Mouse (Mus musculus) left cerebral cortex, adult 9 months (tissue): ENCODE data around the gene Mbnl1.
A peak's percentile ranks its signal among the peaks of the same experiment; 100 is the strongest.

Source experiments
- DNase-seq, 2 experiments: peaks; one replicate each; pipeline ENCODE4 v3.0.0; 2022; ENCODE audit warnings: low spot score in 2 of 2

Gene Mbnl1

GRCm38 (mm10) chr3:60516054-60516674 lies 43.5 kb downstream of the Mbnl1 start:
- peak in 1 of 2 experiments; percentile 54 for DNase-seq

DNA sequence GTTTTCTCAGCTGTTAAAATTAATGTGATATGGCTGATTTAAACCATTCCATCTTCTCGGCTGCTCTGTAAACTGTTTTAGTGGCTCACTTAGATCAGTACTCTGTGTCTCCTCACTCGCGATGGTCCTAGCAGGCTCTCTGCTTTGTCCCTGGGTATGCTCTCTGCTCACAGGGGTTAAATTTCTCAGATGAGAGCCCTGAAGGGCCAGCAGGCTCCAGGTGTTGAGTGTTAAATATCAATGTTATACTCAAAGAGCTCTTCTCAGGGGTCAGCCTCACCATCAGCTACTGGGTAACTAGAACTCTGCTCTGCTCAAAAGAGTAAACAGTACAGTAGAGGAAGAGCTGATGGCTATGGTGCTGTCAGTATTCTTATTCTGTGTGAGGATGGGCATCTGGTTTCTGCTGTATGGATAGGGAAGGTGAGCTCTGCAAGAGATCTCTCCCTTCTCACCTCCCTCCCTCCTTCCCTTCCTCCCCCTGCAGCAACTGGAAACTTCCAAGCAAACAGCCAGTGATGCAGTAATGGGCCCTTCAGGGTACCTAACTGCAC lies 44.7 kb downstream of the Mbnl1 start:
- DNase-seq = no peak

- no peak for DNase-seq
These were observed 46.7 kb downstream of the Mbnl1 start for GRCm38 (mm10) chr3:60519337-60519736.

DNA sequence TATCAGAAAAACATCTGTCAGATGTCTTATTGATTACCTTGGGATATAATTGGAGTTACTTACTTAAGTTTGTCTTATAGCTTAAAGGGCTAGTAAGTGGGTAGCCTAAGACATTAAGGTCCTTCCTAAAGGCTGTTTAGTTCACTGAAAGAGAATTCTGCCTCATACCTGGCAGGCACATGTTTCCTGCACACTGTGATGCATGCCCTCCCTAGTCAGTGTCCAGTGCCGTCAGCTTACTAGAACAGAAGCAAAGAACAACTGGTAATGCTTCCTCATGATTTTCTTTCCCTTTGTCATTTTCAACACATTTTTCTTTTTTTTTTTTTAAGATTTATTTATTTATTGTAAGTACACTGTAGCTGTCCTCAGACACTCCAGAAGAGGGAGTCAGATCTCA lies 51.5 kb downstream of the Mbnl1 start:
- DNase-seq = no peak

GRCm38 (mm10) chr3:60531286-60531685 lies 58.7 kb downstream of the Mbnl1 start:
- DNase-seq = no peak

GRCm38 (mm10) chr3:60531826-60532225 lies 59.2 kb downstream of the Mbnl1 start:
- no peak for DNase-seq

- no peak for DNase-seq
These were observed 62.6 kb downstream of the Mbnl1 start for GRCm38 (mm10) chr3:60535224-60535623.

DNA sequence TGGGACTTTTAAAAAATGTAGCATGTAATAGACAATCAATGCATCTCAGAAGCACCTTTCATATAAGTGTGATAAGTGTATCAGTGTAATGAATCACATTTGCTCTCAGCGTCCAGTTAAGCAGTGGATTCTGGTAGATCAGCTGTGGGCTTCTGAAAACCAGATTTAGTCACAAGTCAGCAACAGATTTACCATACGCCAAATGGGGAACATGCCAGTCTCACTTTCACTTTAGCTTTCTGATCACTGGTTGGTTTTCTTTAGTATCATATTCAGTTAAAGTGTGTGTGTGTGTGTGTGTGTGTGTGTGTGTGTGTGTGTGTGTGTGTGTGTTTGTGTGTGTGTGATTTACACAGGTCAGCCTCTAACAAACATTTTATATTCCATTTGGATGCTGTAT lies 64.4 kb downstream of the Mbnl1 start:
- DNase-seq = no peak

DNA sequence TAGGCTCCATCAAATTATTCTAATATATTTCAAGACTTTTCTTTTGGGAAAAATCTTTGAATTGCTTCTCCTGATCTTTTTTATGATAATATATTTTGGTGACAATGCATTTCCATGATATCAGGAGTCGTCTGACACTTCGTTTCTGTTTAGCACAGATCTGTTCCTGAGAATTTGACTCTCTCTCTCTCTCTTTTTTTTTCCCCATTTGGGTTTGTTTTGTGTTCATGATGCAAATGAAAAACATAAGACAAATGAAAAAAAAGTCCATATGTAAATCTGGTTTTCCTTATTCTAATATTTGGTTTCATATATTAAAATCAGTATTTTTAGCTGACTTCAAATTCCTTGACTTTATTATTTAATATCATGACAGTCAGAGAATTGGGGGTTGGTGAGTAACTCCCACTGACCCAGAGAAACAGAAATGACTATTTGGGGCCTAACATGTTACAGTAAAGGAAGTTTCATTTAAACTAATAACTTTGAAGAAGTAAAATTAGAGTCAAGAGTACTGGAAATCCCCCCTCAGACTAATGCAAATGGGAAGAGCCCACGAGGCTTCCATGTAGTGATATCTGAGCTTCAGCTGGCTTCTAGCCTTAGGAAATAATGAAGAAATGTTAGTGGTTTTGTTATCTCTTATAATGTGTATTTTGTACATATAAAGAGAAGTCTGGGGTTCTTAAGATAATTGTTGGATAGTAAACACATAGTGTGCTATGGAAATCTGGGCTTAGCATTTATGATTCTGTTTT lies 65.8 kb downstream of the Mbnl1 start:
- DNase-seq = no peak

DNA sequence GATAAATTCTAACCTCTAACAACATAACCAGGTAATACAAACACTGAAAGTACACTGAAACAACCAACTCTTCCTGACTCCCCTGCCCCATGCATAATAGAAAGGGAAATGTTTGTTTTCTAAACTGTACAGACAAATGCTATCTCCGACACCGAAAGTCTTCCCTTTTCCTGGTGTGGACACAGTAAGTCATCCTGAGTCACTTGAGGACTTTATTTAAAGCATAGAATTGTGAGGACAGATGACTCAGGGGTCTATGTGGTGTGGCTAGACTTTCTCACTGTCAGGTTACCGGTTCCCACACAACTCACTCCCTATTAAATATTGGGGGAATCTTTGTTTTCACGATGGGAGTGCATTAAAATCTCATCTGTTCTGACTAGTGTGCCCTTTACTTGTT lies 68.5 kb downstream of the Mbnl1 start:
- no peak for DNase-seq

GRCm38 (mm10) chr3:60546196-60546595 lies 73.6 kb downstream of the Mbnl1 start:
- DNase-seq = no peak

DNA sequence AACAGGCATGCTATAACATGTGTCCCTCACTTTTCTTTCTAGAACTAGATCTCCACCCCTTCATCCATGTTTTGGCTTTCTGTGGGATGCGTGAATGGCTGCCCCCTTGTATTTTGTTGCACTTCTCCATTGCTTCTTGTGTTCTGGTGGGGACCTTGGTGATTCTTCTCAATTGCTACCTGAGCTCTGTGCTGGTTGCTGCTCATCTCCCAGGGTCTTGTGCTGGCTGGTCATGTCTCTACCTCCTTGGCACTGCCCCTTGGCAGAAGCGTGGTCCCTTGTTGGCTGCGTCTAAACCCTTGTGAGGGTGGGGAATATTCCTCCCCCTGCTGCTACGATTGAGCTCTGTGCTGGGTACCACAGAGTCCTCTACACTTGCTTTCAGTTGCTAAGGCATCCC lies 74.3 kb downstream of the Mbnl1 start:
- DNase-seq = no peak

DNA sequence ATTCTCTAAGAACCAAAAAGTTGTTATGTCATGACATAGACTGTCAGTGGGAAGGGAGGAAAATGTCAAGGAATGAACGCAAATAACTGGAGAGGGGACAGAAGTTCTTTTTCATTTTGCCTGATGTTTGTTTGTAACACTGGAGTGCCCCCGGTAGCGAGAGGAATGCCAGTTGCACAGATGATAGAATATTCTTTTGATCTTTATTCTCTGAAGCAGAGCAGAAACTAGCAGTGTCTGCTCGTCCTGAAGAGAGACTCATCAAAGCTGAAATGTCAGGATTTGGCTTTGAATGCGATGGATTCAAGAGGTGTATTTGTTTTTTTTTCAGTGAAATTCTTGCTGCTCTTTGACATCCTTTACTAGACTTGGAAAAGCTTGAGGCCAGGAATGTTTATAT lies 77.9 kb downstream of the Mbnl1 start:
- DNase-seq = no peak

DNA sequence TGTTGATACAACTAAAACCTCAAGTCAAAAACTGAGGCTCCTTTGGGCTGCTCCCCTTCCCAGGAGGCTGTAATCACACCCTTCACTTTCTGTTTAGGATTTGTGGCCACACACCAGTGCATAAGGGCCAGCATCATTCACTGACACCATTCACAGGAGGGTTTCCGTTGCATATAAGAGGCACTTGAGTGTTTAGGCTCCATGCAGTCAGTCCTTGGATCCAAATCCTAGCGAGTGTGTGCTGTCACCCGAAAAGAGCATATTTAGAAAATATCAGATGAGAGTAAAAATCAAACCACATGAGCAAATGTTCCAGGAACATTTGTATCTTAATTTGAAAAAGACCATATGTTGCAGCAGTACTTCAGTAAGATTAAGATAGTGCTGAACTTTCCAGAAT lies 79.0 kb downstream of the Mbnl1 start:
- DNase-seq = no peak

DNA sequence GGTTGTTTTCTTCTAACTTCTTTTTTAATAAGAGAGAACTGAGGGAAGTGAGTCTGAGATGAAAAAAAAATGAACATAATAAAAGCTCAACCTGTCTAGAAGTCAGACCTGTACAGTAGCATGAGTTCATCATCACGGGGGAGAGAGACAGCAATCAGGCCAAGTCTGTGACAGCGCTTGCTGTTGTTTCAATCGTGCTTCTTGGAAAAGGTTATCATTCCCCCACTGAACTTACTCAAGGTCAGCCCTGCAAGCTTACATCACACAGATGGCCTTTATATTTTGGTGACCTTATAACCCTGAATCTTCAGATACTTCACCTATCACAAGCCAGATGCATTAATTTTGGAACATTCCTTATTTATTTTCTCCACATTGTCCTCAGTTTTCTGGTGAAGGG lies 80.4 kb downstream of the Mbnl1 start:
- DNase-seq = peak in 1 of 2 experiments; percentile 1

GRCm38 (mm10) chr3:60556596-60556995 lies 84.0 kb downstream of the Mbnl1 start:
- no peak for DNase-seq

GRCm38 (mm10) chr3:60558252-60558862 lies 85.7 kb downstream of the Mbnl1 start:
- no peak for DNase-seq

- no peak for DNase-seq
These were observed 87.1 kb downstream of the Mbnl1 start for GRCm38 (mm10) chr3:60559762-60560161.

DNA sequence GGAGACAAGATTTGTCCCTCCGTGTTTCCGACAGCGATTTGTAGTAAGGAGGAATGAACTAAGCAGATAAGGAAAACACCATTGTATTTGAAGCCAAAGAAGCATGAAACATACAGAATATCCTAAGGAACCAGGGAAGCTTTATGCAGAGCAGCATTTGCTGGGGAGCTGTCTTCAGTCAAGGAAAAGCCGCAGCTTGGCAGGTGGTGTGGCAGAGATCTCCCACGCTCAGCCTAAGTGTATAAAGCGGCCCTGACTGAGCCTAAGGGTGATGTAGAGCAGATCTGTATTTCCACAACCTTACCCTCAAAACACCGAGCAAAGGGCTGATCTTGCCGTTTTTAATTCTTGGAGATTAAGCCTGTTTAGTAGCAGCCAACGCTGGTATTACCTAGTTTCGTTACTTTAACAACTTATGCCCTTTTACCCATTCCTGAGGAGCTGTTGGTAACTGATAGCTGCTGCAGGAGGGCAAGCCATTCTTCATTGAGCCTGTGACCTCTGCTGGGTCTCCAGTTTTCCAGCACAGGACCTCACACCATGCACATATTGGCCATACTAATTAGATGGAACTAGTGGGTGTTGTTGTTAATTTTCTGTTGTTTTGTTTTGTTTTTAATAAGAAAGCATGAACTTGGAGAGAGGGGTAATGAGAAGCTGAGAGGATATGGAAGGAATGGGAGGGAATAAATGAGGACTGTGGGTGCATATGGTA lies 91.1 kb downstream of the Mbnl1 start:
- DNase-seq = peak in 1 of 2 experiments; percentile 53

DNA sequence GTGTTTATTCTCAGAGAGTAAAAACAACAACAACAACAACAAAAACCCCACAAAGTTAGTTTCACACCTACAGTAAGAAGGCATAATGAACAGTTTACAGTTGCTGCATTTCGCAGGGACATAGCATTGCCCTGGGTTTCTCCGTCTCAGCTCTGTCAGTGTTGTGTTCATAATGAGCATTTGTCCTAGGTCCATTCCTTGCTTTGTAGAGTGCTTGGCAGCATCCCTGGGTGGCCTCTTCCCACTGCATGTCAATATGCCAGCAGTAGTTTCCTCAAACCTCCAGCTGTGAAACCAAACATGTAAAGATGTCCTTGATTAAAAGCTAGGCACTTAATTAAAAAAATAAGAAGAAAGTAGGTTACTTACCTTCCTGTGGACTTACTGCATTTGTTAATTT lies 91.6 kb downstream of the Mbnl1 start:
- DNase-seq = no peak

GRCm38 (mm10) chr3:60565204-60565603 lies 92.6 kb downstream of the Mbnl1 start:
- DNase-seq = no peak

DNA sequence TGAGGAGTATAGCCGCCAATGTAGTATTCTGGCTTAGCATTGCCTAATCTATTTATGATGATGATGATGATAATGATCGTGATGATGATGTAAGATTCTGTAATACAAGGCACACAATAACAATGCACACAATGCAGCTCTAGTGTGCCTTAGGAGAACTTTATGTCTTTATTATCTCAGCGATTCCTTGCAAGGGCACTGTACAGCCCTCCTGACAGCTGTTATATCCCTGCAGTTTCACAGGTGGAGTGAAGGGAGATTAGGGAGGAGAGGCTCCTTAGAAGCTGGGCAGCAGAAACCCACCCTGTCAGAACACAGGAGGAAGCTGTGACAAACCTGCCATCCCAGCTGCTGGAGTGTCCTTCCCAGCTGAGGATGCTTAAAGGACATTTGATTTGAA lies 93.3 kb downstream of the Mbnl1 start:
- no peak for DNase-seq
